Mouse (Mus musculus): ENCODE measurements around the gene Olfr1141.

Olfr1141 gene

GRCm38 (mm10) chr2:87753891-87754290, at the start of gene Olfr1141:
Gene Olfr1141, minus strand, starts transcription at chr2:87753991.
- DNase-seq (ENCODE audit: low read depth, low spot score), result no peak

- no peak for DNase-seq (ENCODE audit: low read depth, low spot score)
Observed at GRCm38 (mm10) chr2:87800292-87800691, 46.5 kb upstream of the Olfr1141 start, which contains the start of gene Olfr1143. Gene Olfr1143, plus strand, starts transcription at chr2:87800592.

- no peak for DNase-seq (ENCODE audit: low read depth, low spot score)
Observed at GRCm38 (mm10) chr2:87779183-87779582, 25.4 kb upstream of the Olfr1141 start, which contains the start of gene Olfr152. Gene Olfr152, plus strand, starts transcription at chr2:87779483.

- no peak for DNase-seq (ENCODE audit: low read depth, low spot score)
Observed at GRCm38 (mm10) chr2:87776143-87776542, 22.4 kb upstream of the Olfr1141 start.

- DNase-seq (ENCODE audit: low read depth, low spot score), result no peak
Observed at GRCm38 (mm10) chr2:87743452-87743851, 10.3 kb downstream of the Olfr1141 start, which contains the start of gene Olfr1140. Gene Olfr1140, plus strand, starts transcription at chr2:87743752.

- no peak for DNase-seq (ENCODE audit: low read depth, low spot score)
Observed at GRCm38 (mm10) chr2:87739878-87740277, 13.9 kb downstream of the Olfr1141 start, which contains the start of gene Olfr1138. Gene Olfr1138, minus strand, starts transcription at chr2:87739978.

GRCm38 (mm10) chr2:87713079-87713478, 40.7 kb downstream of the Olfr1141 start, which contains the start of gene Olfr1137:
Gene Olfr1137, minus strand, starts transcription at chr2:87713179.
- DNase-seq (ENCODE audit: low read depth, low spot score), result no peak

Data from brain, embryonic 18.5 days (tissue).